Mouse (Mus musculus) spleen, postnatal 36 days (tissue): ENCODE results near the gene Ciao2a.

ENCODE experiments used
- DNase-seq, 2 experiments: peaks; one replicate each; pipeline ENCODE4 v3.0.0; 2022; ENCODE audit warnings: low spot score in 2 of 2, mixed read lengths in 1 of 2

Gene Ciao2a

GRCm38 (mm10) chr9:66120106-66120505 lies 6.3 kb upstream of the Ciao2a start:
- DNase-seq: no peak

GRCm38 (mm10) chr9:66120945-66121344 lies 5.5 kb upstream of the Ciao2a start:
- no peak for DNase-seq

GRCm38 (mm10) chr9:66121421-66121820 lies 5.0 kb upstream of the Ciao2a start:
- DNase-seq: no peak

GRCm38 (mm10) chr9:66123648-66124047 lies 2.8 kb upstream of the Ciao2a start:
- DNase-seq: no peak

GRCm38 (mm10) chr9:66124111-66124531 lies 2.3 kb upstream of the Ciao2a start:
- peak in 1 of 2 experiments; percentile 40 for DNase-seq

GRCm38 (mm10) chr9:66124681-66125542 lies 1.5 kb upstream of the Ciao2a start:
- DNase-seq: peak; percentile 98 to 99

- peak in 1 of 2 experiments; percentile 19 for DNase-seq
These were observed 612 bp upstream of the Ciao2a start for GRCm38 (mm10) chr9:66125543-66126455.

- DNase-seq: no peak
These were observed 759 bp downstream of the Ciao2a start for GRCm38 (mm10) chr9:66127193-66127546.

GRCm38 (mm10) chr9:66127884-66128283 lies 1.5 kb downstream of the Ciao2a start:
- DNase-seq: no peak

- peak in 1 of 2 experiments; percentile 26 for DNase-seq
These were observed 5.1 kb downstream of the Ciao2a start for GRCm38 (mm10) chr9:66131466-66131865.

GRCm38 (mm10) chr9:66135967-66136366 lies 9.6 kb downstream of the Ciao2a start:
- DNase-seq: no peak

- no peak for DNase-seq
These were observed 11.8 kb downstream of the Ciao2a start for GRCm38 (mm10) chr9:66138193-66138592.

- DNase-seq: no peak
These were observed 15.9 kb downstream of the Ciao2a start for GRCm38 (mm10) chr9:66142265-66142664.

- peak; percentile 55 to 67 for DNase-seq
These were observed 17.8 kb downstream of the Ciao2a start for GRCm38 (mm10) chr9:66144248-66144647.

GRCm38 (mm10) chr9:66146141-66146540 lies 19.7 kb downstream of the Ciao2a start:
- DNase-seq: no peak

- DNase-seq: no peak
These were observed 25.6 kb downstream of the Ciao2a start for GRCm38 (mm10) chr9:66152011-66152410.

- DNase-seq: no peak
These were observed 27.2 kb downstream of the Ciao2a start for GRCm38 (mm10) chr9:66153594-66153993.

- DNase-seq: no peak
These were observed 27.6 kb downstream of the Ciao2a start for GRCm38 (mm10) chr9:66154013-66154412.

- DNase-seq: no peak
These were observed 29.1 kb downstream of the Ciao2a start for GRCm38 (mm10) chr9:66155534-66155933.

- DNase-seq: peak; percentile 77 to 81
These were observed 31.8 kb downstream of the Ciao2a start, which contains the start of gene Dapk2 for GRCm38 (mm10) chr9:66157958-66158830. TSS of gene Dapk2 (plus strand) at chr9:66158223.

- peak; percentile 37 to 58 for DNase-seq
These were observed 32.5 kb downstream of the Ciao2a start for GRCm38 (mm10) chr9:66158885-66159430.
